Mouse (Mus musculus): ENCODE measurements around the gene Eci1.
"Not testable (repeated sequence)": the region's sequence is repeated elsewhere in the genome, so short reads cannot be mapped to it uniquely, and the experiment has no call there.

The Eci1 gene

DNA sequence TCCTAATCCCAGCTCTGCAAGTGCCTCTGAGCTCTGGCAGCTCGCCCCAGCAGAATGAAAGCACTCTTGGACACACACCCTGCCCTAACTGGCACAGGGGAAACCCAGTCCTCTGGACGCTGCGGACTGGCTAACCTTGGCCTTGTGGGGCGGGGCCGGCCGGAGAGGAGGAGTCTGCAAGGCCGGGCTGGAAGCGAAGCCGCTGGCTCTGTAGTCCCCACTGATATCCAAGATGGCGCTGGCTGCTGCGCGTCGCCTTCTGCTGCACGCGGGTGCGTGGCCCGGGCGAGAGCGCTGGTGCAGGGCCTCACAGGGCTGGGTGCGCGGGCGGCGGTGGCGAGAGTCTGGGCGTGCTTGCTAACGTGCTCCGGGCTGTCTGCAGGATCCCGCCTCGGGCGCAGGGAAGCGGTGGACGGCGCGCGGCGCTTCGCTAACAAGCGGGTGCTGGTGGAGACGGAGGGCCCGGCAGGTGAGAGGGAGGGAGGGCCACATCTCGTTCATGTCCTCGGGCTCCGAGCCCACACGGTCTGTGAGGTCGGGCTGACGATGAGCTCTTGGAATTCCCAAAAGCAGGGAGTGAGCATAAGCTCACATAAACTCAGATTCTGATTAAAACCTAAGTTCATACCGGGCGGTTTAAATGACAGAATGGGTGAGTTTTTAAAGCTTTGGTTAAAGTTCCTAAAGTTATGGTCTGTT, at the start of gene Eci1:
Gene Eci1, plus strand, starts transcription at position 171 of the 699 bp plus-strand sequence.
- DNase-seq (ENCODE audit: low spot score): peak; percentile 91

GRCm38 (mm10) chr17:24378496-24378895, 47.9 kb upstream of the Eci1 start:
- no peak for DNase-seq (ENCODE audit: low spot score)

GRCm38 (mm10) chr17:24383789-24384188, 42.7 kb upstream of the Eci1 start:
- no peak for DNase-seq (ENCODE audit: low spot score)

DNA sequence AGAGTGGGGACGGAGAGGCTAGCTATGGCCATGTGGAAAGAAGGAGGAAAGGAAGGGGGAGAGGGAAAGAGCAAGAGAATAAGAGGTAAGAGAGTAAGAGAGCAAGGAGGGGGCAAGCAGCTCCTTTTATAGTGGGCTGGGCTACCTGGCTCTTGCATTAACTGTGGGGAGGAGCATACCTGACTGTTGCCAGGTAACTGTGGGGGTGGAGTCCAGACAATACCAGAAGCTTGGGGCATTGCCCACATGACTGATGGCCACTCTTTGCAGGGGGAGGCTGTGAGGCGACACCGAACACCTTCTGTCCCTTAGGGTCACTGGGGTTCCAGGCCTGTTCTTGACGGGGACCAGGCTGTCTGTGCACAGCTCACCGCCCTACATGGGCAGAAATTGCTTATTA, 37.7 kb upstream of the Eci1 start:
- no peak for DNase-seq (ENCODE audit: low spot score)

DNA sequence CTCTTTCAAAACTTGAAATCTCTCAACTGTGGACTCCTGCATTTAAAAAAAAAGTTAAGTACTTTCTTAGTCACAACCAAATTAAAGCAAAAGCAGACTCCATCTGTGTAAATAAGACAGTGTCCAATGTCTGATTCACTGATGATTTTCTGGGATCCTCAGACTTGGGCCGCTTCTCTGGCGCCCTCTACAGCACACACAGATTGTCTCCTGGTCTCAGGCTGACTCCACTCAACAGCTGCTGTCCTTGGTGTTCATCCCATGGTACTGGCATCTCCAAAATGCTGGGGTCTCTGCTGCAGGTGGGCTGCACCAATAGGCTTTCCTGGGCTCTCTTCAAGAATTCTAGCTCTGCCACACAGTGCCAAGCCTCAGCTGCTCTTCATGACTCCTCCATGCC, 36.6 kb upstream of the Eci1 start:
- DNase-seq (ENCODE audit: low spot score): peak; percentile 27

DNA sequence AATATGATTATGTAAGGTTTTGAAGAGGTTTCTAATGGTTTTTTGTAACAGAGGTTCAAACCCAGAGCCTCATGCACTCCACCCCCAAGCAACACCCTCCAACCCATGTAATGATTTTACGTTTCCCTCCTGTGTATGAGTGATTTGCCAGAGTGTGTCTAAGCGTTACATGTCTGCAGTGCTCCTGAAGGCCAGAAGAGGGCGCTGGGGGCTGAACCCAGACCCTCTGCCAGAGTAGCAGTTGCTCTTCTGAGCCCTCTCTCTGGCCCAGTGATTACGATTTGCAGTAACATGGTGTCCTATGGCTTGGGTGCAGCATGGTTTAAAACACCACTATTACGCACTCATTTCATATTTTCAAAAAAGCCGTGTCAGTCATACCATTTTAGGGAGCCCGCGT, 35.3 kb upstream of the Eci1 start:
- DNase-seq (ENCODE audit: low spot score): no peak

DNA sequence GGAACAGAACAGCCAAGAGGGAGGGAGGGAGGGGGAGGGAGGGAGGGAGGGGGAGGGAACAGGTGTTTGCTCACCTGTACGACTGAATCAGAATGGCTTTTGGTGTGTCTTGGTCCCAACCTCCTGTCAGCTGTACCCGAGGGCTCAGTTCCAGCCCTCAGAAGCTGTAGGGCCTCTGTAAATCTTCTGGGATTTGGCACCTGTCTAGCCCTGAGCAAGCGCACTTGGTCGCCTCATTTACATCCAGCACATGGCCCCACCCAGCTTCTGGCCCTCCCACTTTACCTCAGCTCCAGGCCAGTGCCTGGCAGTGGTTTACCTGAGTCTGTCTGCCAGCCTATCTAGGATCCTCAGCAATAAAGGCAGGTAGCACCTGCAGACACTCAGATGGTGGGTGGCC, 32.9 kb upstream of the Eci1 start:
- no peak for DNase-seq (ENCODE audit: low spot score)

GRCm38 (mm10) chr17:24394456-24394855, 32.0 kb upstream of the Eci1 start:
- no peak for DNase-seq (ENCODE audit: low spot score)

DNA sequence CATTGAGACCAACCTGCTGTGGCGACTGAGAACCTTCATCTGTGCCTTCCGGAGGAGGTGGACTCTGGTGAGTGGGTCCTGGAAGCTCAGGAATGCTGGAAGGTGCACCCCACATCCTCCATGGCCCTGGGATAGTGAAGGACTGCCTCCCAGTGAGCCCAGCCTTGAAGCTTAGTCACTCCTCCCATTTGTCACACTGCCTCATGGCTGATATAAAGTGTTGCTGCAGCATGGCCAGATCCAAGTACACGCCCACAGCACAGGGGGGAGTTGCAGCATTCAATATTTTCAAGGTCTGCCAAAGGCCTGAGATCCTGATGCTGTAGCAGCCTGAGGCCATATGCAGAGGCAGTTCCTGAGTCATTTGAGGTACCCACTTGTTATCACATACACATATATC, 24.1 kb upstream of the Eci1 start:
- DNase-seq (ENCODE audit: low spot score): no peak

DNA sequence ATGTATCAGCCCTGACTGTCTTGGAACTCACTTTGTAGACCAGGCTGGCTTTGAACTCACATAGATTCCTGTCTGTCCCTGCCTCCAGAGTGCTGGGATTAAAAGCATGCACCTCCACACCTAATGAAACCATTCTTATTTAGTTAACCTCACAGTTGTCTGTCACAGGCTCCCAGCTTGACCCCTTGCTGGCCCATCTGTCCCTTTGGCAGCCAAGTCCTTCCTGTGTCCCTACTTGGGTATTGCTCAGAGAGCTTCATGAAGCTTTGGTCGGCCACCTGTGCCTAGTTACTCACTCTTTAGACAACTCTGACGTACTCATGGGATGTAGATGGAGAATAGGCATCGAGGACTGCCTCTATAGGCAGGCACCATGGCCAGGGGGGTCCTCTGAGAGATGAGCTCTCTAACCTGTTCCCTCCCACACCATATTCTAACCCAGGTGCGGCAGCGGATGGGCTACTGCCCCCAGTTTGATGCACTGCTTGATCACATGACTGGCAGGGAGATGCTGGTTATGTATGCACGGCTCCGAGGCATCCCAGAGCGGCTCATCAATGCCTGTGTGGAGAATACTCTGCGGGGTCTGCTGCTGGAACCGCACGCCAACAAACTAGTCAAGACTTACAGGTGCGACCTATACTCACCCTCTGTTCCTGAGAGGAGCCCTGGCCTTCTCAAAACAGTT, 19.2 kb upstream of the Eci1 start:
- no peak for DNase-seq (ENCODE audit: low spot score)

DNA sequence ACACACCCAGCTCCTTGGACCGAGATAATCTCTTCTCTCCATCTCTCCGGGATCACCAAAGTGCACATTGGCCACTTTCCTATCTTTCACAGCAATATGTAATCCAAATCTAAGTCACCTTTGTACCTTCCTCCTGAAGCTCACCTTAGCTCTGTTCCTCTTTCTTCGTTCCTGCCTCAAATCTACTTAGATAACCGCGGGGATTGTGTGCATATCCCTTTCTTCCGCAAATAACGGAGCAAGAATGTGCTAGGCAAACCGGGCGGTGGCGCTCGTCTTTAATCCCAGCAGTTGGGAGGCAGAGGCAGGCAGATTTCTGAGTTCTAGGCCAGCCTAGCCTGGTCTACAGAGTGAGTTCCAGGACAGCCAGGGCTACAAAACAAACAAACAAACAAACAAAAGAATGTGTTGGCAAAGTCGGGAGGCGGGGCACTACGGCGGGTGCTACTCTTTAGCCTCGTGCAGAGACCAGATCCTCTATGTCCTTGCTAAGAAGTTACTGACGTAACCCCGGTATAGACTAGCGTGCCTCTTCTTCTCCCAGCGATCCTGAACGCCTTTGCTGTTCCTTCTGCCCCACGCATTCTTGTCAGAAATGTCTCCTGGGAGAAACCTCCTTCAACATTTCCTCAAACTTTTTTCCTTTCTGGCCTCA, 12.8 kb upstream of the Eci1 start:
- DNase-seq (ENCODE audit: low spot score): no peak

DNA sequence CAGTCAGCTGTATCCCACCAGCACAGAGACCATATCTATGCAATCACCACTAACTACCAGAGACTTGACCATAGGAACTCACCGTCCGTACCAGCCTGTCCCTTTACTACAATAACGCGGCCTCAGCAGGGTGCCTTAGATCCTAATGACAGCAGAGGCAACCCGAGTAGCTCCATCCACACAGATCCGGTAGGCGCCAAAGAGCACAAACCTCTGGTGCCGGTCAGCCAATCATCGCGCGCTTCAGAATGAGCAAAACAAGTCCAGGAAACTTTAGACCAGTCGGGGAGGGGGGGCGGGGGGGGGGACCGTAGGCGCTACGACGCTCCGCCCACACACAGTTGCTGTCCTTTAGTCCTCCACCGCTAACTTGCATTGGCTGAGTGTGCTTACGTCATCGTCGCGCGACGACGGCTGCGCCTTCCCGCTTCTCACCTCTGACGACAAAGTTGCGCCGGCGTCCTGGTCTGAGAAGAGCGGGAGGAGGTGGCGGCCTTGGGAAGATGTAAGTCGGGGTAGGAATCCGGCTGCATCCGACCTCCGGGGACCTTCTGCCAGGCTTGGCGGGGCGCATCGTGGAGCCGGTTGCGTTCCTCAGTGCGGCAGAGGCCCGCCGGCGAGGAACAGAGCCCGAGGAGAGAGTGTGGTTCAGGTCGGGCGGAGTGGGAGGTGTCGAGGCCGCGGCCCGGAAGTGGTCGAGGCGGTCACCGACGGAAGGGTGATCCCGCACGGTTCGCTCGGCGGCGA, 12.0 kb upstream of the Eci1 start, which contains the start of gene Rnps1:
Gene Rnps1, plus strand, starts transcription at position 336 of the 747 bp plus-strand sequence.
- peak; percentile 92 for DNase-seq (ENCODE audit: low spot score)

DNA sequence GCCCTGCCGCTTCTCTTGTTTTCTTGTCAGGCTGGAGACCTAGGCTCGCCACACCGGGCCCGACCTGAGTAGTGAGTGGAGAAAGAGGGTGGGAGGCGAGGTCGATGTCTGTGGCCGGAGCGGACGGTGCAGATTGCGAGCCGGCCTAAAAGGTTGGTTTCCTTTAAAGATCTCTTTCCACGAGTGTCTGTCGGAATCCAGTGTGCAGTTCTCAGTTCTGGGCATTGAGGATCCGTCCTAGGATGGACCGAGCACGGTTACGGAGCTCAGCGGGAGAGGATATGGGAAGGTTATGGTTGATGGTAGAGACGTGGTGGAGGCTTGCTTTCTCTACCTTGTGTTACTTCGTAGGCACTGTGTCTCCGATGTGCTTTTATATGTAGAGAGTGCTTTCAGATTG, 11.4 kb upstream of the Eci1 start:
- DNase-seq (ENCODE audit: low spot score): no peak

DNA sequence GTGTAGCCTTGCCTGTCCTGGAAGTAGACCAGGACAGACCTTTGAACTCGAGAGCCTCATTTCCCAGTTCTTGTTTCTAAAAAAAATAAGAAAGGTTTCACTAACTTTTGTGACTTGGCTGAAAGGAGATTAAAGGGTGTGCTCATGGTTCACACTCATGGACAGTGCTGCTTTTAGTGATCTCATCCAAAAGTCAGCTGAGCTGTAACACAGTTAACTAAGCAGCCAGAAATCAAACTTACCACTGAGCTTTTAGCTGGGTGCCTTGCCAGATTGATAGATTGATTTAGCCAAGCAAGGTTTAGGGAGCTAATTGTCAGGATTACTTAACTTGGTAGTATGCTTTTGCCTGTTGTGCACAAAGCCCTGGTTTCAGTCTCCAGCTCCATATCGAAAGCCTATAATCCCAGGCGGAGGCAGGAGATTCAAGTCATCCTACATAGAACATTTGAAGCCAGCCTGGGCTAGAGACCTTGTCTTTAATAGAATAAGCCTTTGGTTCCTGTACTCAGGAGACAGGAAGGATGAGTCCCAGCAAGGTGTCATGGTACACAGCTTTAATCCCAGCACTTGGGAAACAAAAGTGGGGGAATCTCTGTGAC, 10.3 kb upstream of the Eci1 start:
- DNase-seq (ENCODE audit: low spot score): no peak

DNA sequence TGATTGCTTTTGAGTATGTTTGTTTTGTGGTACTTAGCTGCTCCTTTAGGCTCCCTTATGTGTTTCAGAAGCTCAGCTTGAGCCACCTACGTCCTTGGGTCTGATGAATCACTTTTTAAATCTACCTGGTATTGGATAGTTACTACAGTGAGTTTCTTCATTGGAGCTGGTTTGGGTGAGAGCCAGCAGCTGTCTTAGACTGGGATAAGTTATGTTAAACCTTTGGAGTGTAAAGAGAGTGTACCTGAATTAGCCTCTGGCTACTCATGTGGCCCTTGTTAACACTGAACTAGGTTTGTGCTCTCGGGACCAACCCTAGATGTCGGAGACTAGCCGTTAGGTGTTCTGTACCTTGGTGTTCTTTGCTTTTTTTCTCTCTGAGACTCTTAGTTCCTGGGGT, 3.3 kb upstream of the Eci1 start:
- DNase-seq (ENCODE audit: low spot score): no peak

DNA sequence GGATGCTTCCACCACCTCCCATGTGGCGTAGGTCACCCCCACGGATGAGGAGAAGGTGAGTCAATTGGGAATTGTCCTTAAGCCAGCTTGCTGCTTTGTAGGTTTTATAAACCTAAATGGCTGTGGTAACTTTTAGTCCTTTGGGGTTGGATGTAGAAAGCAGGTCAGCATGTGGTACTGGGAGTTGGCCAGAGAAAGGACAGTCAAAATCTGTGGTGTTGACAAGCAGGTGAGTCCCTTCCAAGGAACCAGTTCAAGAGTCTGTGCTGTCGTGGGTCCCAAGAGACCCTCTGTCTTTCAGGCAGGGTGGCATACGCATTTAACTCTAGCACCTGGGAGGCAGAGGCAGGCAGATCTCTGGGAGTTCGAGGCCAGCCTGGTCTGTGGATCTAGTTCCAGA, 2.0 kb upstream of the Eci1 start:
- DNase-seq (ENCODE audit: low spot score): no peak

GRCm38 (mm10) chr17:24425326-24425725, 1.1 kb upstream of the Eci1 start:
- DNase-seq (ENCODE audit: low spot score): not testable (repeated sequence)

DNA sequence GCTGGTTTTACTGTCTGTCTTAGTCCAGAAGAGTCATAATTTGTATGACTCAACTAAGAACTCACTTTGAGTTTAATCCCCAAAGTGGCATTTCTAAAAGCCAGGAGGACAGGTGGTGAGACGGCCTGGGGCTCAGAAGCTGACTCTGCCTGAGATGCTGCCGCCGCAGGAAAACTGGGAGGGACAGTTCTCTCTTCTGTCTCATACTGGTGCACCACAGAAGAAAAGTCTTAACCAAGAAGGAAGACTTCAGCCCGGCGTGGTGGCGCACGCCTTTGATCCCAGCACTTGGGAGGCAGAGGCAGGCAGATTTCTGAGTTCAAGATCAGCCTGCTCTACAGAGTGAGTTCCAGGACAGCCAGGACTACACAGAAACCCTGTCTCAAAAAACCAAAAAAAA, 536 bp upstream of the Eci1 start:
- no peak for DNase-seq (ENCODE audit: low spot score)

- DNase-seq (ENCODE audit: low spot score): no peak
These were observed 723 bp downstream of the Eci1 start for GRCm38 (mm10) chr17:24427170-24427557.

DNA sequence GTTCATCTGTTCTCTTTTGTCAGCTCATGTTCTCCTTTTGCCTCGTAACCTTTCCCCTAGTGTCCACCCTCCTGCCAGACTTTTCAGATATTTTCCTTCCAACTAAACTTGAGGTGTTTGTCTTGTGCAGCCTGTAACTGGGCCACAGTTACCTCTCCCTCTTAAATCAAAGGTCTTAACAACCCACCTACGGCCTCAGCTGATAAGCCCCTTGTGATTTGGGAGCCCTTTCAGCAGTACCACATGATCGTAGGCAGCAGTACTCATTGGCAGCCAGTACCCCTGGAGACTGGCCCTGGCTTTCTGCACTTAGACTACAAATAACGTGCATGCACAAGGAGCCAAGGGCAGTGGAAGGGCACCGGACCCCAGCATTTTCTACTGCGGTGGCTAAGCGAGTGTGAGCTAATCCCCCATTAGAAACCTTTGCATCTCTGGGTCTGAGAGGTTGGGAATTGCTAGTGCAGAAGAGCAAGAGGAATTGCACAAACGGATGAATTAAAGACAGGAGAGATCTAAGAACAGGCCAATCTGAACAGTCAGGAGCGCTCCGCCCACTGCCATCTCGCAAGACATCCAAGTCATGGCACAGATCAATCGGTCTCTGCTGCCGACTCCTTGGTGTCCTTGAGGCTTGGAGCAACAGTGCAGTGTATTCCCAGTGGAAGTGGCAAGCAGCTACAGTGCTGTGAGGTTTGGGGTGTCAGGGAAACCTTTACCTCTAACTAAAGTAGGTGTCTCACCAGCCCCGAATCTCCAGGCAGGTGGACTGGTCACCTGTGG, 3.0 kb downstream of the Eci1 start:
- no peak for DNase-seq (ENCODE audit: low spot score)

GRCm38 (mm10) chr17:24437016-24437415, 10.6 kb downstream of the Eci1 start:
- no peak for DNase-seq (ENCODE audit: low spot score)
